Mouse (Mus musculus) gastrocnemius, adult 2 months (tissue): ENCODE data around the gene Bcar1. TPM values are rescaled to one million over a fixed set of nuclear protein-coding genes. Genes with fewer than 3 reads are reported as not detected.

Experiments
- DNase-seq: peaks from one replicate; pipeline ENCODE4 v3.0.0; 2022
- H3K27ac ChIP-seq: fragments of 200-600 bp; 2 replicates; pipeline ENCODE4 v1.8.1; 2022; ENCODE audit warnings: mild to moderate bottlenecking
- H3K4me3 ChIP-seq: fragments of 200-600 bp; 2 replicates; pipeline ENCODE4 v1.8.1; 2022; ENCODE audit warnings: mild to moderate bottlenecking, moderate library complexity
- CTCF ChIP-seq: fragments of 200-600 bp; IDR thresholded peaks from 2 replicates; pipeline ENCODE4 v1.8.1; 2022; ENCODE audit warnings: antibody characterized with exemption, mild to moderate bottlenecking, moderate library complexity
- intact Hi-C: fragments of 180-260 bp; cut with DNase I; formaldehyde crosslinking; loops from one replicate; pipeline ENCODE4 v1.15.1; 2025
- total RNA-seq, 2 experiments: library from RNA; stranded (reverse); gene quantifications; 2 replicates each; pipeline ENCODE4 v1.2.3; 2021

Bcar1 gene
- total RNA-seq, 2 experiments from 2014 or later: 10.8 to 12.6 TPM

DNA sequence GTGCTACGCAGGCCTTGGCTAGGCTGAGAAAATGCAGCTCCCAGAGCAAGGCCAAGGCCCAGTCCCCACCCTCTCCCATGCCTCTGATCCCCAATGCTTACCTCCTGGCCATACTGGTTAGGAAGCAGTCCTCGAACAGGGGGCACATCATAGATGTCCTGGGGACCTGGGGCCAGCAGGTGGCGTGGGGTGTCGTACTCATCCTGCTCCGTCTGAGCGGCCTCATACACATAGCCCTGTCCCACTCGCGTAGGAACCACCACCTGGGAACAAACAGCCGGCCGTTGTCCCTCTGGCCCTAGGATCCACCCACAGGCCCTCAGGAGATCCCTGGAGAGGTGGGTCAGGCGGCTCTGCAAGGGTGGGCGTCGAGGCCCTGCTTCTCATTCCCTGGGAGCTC lies 28.1 kb downstream of the Bcar1 start:
- TF ChIP-seq CTCF: no peak; the same call in 1 of the 2 replicates
- intact Hi-C loops: no loop called here
- H3K4me3 ChIP-seq: no peak overlapping the region
- DNase-seq: no peak
- H3K27ac ChIP-seq: peak overlapping the region; percentile 93

DNA sequence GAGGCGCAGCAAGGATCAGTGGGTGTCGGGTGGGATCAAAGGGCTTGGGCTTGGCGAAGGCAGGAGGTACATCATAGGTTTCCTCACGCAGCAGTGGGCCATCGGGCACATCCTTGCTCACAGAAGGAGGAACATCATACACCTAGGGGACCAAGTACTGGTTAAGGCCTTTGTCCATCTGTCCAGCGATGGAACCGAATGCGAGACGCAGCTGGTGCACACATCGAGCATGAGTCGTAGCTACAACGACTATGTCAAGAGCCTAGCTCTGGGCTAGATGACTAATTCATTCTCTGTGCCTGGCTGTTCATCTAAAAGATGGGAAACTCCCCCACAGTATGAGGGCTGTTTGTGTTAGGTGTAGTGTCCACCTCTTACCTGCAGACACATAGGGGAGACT lies 29.3 kb downstream of the Bcar1 start:
- intact Hi-C loops: loop anchor here (5.0 kb wide), 1 partner anchor 37 kb away; no protein-coding TSS in a partner anchor
- no peak for TF ChIP-seq CTCF
- DNase-seq: no peak
- no peak overlapping the region for H3K4me3 ChIP-seq
- H3K27ac ChIP-seq: no peak overlapping the region

DNA sequence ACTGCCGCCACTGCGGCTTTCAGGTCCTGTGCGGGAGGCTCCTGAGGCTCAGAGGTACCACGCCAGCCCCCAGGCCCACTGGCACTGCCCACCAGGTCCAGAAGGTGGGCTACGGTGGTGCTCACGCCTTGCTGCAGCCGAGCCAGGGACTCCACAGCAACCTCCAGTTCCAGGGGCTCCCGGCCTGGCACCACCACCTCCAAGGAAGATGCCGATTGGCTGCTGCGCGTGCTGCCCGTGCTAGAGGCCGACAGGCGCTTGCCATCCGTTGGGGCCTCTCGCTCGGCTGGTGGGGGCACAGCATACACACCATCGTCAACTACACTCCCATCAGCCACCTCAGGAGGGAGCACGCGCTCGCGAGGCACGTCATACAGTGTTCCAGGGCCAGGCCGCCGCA lies 29.8 kb downstream of the Bcar1 start:
- no peak for TF ChIP-seq CTCF
- H3K4me3 ChIP-seq: no peak overlapping the region
- DNase-seq: no peak
- intact Hi-C loops: loop anchor here (5.0 kb wide), 1 partner anchor 37 kb away; no protein-coding TSS in a partner anchor
- H3K27ac ChIP-seq: no peak overlapping the region

DNA sequence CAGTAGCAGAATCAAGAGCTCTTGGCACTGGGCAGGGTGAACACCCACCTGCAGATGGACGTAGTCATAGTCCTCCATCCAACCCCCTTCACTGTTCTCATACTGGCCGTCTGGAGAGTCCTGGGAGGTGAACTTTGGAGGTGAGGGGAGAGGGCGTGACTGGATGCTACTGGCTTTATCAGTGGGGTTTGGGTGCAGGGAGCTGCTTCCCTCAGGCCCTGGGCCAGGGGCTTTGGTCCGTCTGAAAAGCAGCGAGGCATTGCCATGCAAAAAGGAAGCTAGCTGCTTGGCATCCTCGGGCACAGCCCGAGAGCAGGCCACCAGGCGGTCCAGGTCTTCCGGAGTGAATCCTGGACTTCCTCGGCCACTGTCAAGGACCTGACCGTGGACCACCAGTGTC lies 30.3 kb downstream of the Bcar1 start:
- no peak overlapping the region for H3K4me3 ChIP-seq
- no peak for DNase-seq
- intact Hi-C loops: loop anchor here (5.0 kb wide), 1 partner anchor 36 kb away; no protein-coding TSS in a partner anchor
- H3K27ac ChIP-seq: no peak overlapping the region
- TF ChIP-seq CTCF: no peak

DNA sequence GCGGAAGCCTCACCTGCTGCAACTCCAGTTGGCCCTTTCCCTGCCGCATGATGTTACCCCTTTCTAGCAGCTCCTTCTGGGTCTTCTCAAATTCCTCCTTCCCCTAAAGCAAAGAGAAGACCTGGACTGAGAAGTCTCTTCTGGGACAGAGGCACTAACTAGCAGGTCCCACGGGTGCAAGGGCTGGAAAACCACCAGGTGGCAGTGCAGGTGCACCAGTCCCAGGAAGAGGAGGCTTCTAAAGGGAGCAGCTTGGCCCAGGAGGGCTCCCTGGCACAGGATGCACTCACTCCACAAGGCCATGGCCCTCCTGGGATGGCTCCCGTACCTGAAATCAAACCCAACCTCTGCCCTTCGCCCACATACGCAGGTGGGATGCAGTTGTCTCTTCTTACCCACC lies 31.0 kb downstream of the Bcar1 start:
- peak; percentile 95 for TF ChIP-seq CTCF
- peak; percentile 86 for DNase-seq
- Histone ChIP-seq H3K27ac (no peak overlapping the region), H3K4me3 (no peak overlapping the region)
- intact Hi-C loops: loop anchor here (1.0 to 5.0 kb wide), 2 partner anchors 35 to 113 kb away; no protein-coding TSS in a partner anchor

DNA sequence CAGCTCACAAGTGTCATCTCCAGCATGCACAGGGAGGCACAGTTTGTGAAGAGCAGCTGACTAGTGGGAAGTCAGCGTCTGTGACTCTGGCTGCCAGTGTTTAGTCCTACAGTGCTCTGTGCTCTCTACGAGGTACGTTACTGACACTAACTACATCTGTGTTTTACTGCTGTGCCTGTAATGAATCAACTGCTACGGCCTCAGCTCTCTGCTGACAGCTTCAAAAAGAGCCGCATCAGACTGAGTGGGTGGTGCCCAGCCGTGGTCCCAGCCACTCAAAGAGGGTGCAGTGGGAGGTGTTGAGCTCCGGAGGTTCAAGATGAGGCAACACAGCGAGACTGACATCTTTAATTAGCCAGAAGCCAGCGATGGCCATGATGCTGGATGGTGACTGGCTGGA lies 31.5 kb downstream of the Bcar1 start:
- intact Hi-C loops: loop anchor here (1.0 to 5.0 kb wide), 2 partner anchors 35 to 113 kb away; no protein-coding TSS in a partner anchor
- no peak overlapping the region for H3K27ac ChIP-seq
- TF ChIP-seq CTCF: no peak
- no peak for DNase-seq
- no peak overlapping the region for H3K4me3 ChIP-seq

DNA sequence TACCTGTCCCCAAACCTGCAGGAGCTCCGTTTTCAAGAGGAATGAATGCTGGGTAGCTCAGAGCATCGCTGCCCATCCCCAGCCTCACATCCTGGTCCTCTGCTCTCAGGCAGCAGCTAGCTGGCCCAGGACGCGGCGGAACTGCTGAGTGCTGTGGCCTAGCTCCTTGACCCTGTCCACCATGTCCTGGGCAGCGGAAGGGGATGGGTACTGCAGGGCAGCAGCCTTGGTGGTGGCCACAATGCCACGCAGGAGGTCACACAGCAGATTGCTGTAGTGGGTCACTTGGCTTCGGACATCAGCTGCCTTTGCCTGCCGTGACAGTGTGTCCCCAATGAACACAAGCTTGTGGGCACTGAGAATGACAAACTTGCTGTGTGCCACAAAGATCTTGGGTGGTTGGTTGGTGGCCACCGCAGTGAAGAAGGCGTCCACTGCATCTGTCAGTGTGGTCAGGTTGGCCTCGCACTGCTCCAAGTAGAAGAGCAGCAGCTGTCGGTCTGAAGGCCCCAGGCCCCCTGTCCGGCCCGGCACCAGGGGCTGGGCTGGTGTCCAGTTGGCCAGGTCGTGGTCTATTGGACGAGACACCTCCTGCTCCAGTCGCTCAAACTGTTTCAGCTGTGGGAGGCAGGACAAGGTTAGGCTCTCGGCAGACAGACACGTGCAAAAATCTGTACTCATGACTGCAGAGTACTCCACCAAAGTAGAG lies 32.7 kb downstream of the Bcar1 start:
- Histone ChIP-seq H3K4me3 (no peak overlapping the region), H3K27ac (no peak overlapping the region)
- intact Hi-C loops: loop anchor here (5.0 kb wide), 1 partner anchor 34 kb away; no protein-coding TSS in a partner anchor
- no peak for TF ChIP-seq CTCF
- DNase-seq: no peak

DNA sequence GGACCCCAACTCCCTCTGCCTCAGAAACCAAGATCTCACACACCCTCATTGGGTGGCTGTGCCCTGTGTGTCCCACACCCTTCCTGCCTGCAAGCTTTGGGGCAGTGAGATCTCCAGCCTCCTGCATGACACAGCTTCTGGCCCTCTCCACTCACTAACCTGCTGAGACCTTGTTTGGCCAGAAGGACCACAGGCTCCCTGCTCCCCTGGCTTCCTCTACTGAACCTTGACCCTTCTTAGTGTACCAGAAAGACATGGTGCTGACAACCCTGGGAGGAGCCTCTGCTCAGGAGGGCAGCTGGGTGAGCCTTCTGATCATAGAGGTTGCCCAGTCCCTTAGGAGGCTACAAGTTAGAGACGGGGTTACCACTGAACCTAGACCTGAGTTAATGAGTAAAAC lies 34.4 kb downstream of the Bcar1 start:
- no peak for TF ChIP-seq CTCF
- Histone ChIP-seq H3K4me3 (no peak overlapping the region), H3K27ac (no peak overlapping the region)
- intact Hi-C loops: no loop called here
- peak; percentile 15 for DNase-seq

DNA sequence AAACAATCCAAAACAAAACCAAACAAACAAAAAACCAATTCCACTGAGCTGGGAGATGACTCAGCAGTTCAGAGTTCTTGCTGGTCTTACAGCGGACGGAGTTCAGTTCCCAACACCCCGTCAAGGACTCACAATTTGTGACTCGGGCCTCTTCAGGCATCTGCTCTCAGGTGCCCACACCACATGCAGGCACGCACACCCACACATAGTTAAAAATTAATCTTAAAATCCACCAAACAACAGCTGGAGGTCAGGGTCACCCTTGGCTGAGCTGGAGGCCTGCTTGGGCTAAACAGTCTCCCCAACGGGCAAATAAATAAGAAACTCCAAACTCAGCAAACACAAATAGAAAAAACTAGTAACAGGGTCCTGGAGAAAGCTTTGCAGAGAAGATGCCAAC lies 35.3 kb downstream of the Bcar1 start:
- Histone ChIP-seq H3K4me3 (no peak overlapping the region), H3K27ac (no peak overlapping the region)
- DNase-seq: peak; percentile 10
- intact Hi-C loops: no loop called here
- TF ChIP-seq CTCF: no peak

DNA sequence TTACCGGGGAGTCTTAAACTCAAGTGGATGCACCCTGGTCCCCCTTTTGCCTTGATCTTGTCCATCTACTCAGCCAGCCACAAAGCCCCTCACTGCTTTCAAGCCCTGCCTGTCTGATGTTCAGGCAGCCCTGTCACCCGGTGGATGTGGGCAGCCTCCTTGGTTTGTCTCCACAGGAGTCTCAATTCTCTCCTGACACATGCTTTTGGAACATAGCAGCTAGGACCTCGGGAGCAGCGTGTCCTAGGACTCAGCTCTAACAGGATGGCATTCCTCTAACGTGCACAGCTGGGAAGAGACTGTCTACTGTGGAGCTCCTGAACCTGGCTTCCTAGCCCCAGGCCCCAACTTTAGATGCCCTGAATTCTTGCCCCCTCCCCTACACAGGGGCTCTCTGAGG lies 37.9 kb downstream of the Bcar1 start:
- TF ChIP-seq CTCF: no peak
- no peak overlapping the region for H3K4me3 ChIP-seq
- DNase-seq: peak; percentile 10
- intact Hi-C loops: no loop called here
- no peak overlapping the region for H3K27ac ChIP-seq

DNA sequence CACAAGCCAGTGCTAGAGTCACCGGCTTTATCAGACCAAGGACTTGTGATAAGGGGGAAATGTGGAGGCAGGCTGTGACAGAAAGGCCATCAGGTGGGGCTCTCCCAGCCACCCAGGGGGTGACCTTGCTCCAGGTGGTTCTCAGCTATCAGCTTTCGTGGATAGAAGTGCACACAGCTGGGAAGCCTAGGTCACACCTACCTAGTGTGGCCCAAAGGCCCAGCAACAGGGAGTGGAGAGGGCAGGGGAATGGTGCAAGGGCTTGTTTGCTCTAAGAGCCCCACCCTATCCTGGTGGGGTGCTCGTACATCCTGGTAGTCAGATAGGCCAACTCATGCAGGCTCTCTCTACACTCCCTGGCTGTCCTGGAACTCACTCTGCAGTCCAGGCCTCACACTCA lies 38.4 kb downstream of the Bcar1 start:
- TF ChIP-seq CTCF: no peak
- Histone ChIP-seq H3K27ac (no peak overlapping the region), H3K4me3 (no peak overlapping the region)
- peak; percentile 13 for DNase-seq
- intact Hi-C loops: no loop called here

DNA sequence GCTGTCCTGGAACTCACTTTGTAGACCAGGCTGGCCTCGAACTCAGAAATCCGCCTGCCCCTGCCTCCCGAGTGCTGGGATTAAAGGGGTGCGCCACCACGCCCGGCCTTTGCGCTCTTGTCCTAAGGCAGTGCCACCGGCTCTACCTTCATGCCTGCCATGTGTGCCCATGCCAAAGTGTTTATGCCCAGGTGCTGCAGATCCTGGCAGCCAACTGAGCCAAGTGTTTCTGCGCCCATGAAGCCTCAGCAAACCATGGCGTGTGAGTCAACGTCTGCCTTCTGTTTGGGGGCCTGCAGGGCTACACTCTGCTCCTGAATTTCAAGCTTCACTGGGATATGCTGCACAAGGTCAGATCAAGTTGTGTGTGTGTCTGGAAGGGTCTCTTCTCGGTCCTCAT lies 39.0 kb downstream of the Bcar1 start:
- DNase-seq: peak; percentile 12
- H3K27ac ChIP-seq: no peak overlapping the region
- intact Hi-C loops: no loop called here
- no peak overlapping the region for H3K4me3 ChIP-seq
- TF ChIP-seq CTCF: no peak

DNA sequence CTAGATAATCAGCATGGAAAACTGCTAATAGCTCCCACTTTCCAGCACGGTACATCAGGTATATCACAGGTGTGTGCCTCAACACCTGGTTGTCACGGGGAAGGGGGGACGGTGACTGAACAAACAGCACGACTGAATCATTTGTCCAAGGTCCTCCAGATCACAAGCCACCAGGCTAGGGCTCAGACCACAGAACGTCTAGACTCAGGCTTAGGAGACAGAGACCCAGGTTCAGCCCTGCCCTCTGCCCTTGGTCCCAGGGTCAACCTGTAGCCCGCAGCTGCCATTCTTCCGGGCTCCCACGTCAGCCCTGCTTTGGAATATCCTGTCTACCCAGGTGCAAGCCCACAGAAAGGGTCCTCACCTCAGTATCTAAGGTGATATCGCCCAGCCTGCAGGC lies 42.2 kb downstream of the Bcar1 start:
- intact Hi-C loops: no loop called here
- peak; percentile 10 for DNase-seq
- no peak for TF ChIP-seq CTCF
- no peak overlapping the region for H3K27ac ChIP-seq
- H3K4me3 ChIP-seq: no peak overlapping the region

DNA sequence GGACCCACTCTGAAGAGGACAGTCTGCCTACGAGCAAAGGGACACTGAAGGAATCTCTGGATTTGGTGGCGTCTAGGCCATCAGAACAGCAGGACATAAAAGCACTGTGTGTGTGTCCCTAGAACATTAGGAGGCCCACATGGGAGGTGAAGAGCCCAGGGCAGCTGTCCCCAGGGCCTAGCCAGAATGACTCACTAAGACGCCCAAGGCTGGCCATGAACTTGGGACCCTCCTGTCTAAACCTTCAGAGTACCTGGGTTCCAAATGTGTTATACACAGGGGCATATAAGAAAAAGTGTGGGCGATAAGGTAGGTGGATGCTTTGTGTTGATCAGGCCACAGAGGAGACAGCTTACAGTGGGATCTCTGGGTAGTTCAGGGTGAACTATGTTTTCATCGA lies 42.9 kb downstream of the Bcar1 start:
- TF ChIP-seq CTCF: no peak
- Histone ChIP-seq H3K27ac (no peak overlapping the region), H3K4me3 (no peak overlapping the region)
- intact Hi-C loops: no loop called here
- DNase-seq: no peak
